Mouse (Mus musculus): ENCODE results near the gene Aggf1. TPM values are rescaled to one million over a fixed set of nuclear protein-coding genes. Genes with fewer than 3 reads are reported as not detected.

Aggf1 gene
- polyA plus RNA-seq, 1 experiment: not detected

GRCm38 (mm10) chr13:95325907-95326550 is 49.1 kb downstream of the Aggf1 start:
- TF ChIP-seq CTCF (IDR thresholded peaks at IDR 0.05; ENCODE audit: insufficient read depth, low read depth, low read length): no peak
- TF ChIP-seq POLR2A (IDR thresholded peaks at IDR 0.05; ENCODE audit: insufficient read depth, low read depth, low read length): no peak
- H3K27ac ChIP-seq (ENCODE audit: insufficient read depth, low read depth, low read length): no peak overlapping the region
- peak overlapping the region; percentile 74 for H3K4me3 ChIP-seq (ENCODE audit: insufficient read depth, low read depth, low read length)
- WGBS: 18% methylated on average over 5 of the region's 5 CpGs
- peaks cover 9% of the 10 kb centered on the region for H3K4me1 ChIP-seq (ENCODE audit: control insufficient read depth, insufficient read depth, low read length)

GRCm38 (mm10) chr13:95325080-95325906 is 49.9 kb downstream of the Aggf1 start:
- under 1% methylated on average over 63 of the region's 63 CpGs for WGBS
- H3K4me1 ChIP-seq (ENCODE audit: control insufficient read depth, insufficient read depth, low read length): peaks cover 9% of the 10 kb centered on the region
- peak overlapping the region; percentile 74 for H3K4me3 ChIP-seq (ENCODE audit: insufficient read depth, low read depth, low read length)
- peak overlapping the region; percentile 14; the same call in 1 of the 2 replicates for H3K27ac ChIP-seq (ENCODE audit: insufficient read depth, low read depth, low read length)
- TF ChIP-seq POLR2A (IDR thresholded peaks at IDR 0.05; ENCODE audit: insufficient read depth, low read depth, low read length) (peak; percentile 55), CTCF (IDR thresholded peaks at IDR 0.05; ENCODE audit: insufficient read depth, low read depth, low read length) (no peak)

GRCm38 (mm10) chr13:95324626-95325079 is 50.5 kb downstream of the Aggf1 start:
- WGBS: under 1% methylated on average over 22 of the region's 22 CpGs
- H3K4me3 ChIP-seq (ENCODE audit: insufficient read depth, low read depth, low read length): peak overlapping the region; percentile 74
- H3K4me1 ChIP-seq (ENCODE audit: control insufficient read depth, insufficient read depth, low read length): peaks cover 9% of the 10 kb centered on the region
- H3K27ac ChIP-seq (ENCODE audit: insufficient read depth, low read depth, low read length): peak overlapping the region; percentile 14; the same call in 1 of the 2 replicates
- TF ChIP-seq CTCF (IDR thresholded peaks at IDR 0.05; ENCODE audit: insufficient read depth, low read depth, low read length) (no peak), POLR2A (IDR thresholded peaks at IDR 0.05; ENCODE audit: insufficient read depth, low read depth, low read length) (no peak)

- Histone ChIP-seq H3K4me1 (ENCODE audit: control insufficient read depth, insufficient read depth, low read length) (peaks cover 9% of the 10 kb centered on the region), H3K4me3 (ENCODE audit: insufficient read depth, low read depth, low read length) (peak overlapping the region; percentile 74), H3K27ac (ENCODE audit: insufficient read depth, low read depth, low read length) (no peak overlapping the region)
- 23% methylated on average over 15 of the region's 15 CpGs for WGBS
- TF ChIP-seq POLR2A (IDR thresholded peaks at IDR 0.05; ENCODE audit: insufficient read depth, low read depth, low read length): no peak
- peak; percentile 20; the same call in 1 of the 2 replicates for TF ChIP-seq CTCF (IDR thresholded peaks at IDR 0.05; ENCODE audit: insufficient read depth, low read depth, low read length)
Measured at GRCm38 (mm10) chr13:95323950-95324625, 51.1 kb downstream of the Aggf1 start.

GRCm38 (mm10) chr13:95323400-95323799 is 51.8 kb downstream of the Aggf1 start, which contains the start of gene Zbed3:
Gene Zbed3 (plus strand): TSS chr13:95323612.
- TF ChIP-seq CTCF (IDR thresholded peaks at IDR 0.05; ENCODE audit: insufficient read depth, low read depth, low read length) (no peak), POLR2A (IDR thresholded peaks at IDR 0.05; ENCODE audit: insufficient read depth, low read depth, low read length) (no peak)
- 92% methylated on average over 6 of the region's 6 CpGs for WGBS
- Histone ChIP-seq H3K4me3 (ENCODE audit: insufficient read depth, low read depth, low read length) (peak within 1 kb of the TSS; percentile 74), H3K4me1 (ENCODE audit: control insufficient read depth, insufficient read depth, low read length) (peaks cover 9% of the 10 kb centered on the region), H3K27ac (ENCODE audit: insufficient read depth, low read depth, low read length) (no peak within 1 kb of the TSS)

GRCm38 (mm10) chr13:95320451-95320850 is 54.7 kb downstream of the Aggf1 start:
- H3K27ac ChIP-seq (ENCODE audit: insufficient read depth, low read depth, low read length): no peak overlapping the region
- no peak overlapping the region for H3K4me3 ChIP-seq (ENCODE audit: insufficient read depth, low read depth, low read length)
- H3K4me1 ChIP-seq (ENCODE audit: control insufficient read depth, insufficient read depth, low read length): no peaks in the 10 kb centered on the region
- TF ChIP-seq POLR2A (IDR thresholded peaks at IDR 0.05; ENCODE audit: insufficient read depth, low read depth, low read length) (no peak), CTCF (IDR thresholded peaks at IDR 0.05; ENCODE audit: insufficient read depth, low read depth, low read length) (no peak)
- WGBS: 78% methylated on average over 4 of the region's 4 CpGs

GRCm38 (mm10) chr13:95319153-95319552 is 56.0 kb downstream of the Aggf1 start:
- no peak for TF ChIP-seq CTCF (IDR thresholded peaks at IDR 0.05; ENCODE audit: insufficient read depth, low read depth, low read length)
- TF ChIP-seq POLR2A (IDR thresholded peaks at IDR 0.05; ENCODE audit: insufficient read depth, low read depth, low read length): no peak
- WGBS: 56% methylated on average over 6 of the region's 6 CpGs
- H3K4me3 ChIP-seq (ENCODE audit: insufficient read depth, low read depth, low read length): no peak overlapping the region

GRCm38 (mm10) chr13:95312016-95312415 is 63.1 kb downstream of the Aggf1 start:
- Histone ChIP-seq H3K4me1 (ENCODE audit: control insufficient read depth, insufficient read depth, low read length) (0 out of 2 replicates have a peak, but pooled peaks cover 2% of the 10 kb centered on the region), H3K4me3 (ENCODE audit: insufficient read depth, low read depth, low read length) (no peak overlapping the region), H3K27ac (ENCODE audit: insufficient read depth, low read depth, low read length) (no peak overlapping the region)
- no peak for TF ChIP-seq POLR2A (IDR thresholded peaks at IDR 0.05; ENCODE audit: insufficient read depth, low read depth, low read length)
- TF ChIP-seq CTCF (IDR thresholded peaks at IDR 0.05; ENCODE audit: insufficient read depth, low read depth, low read length): no peak
- 33% methylated on average over 6 of the region's 6 CpGs for WGBS

More at GRCm38 (mm10) chr13:95319153-95319552, 56.0 kb downstream of the Aggf1 start:
- Histone ChIP-seq H3K4me1 (ENCODE audit: control insufficient read depth, insufficient read depth, low read length) (no peaks in the 10 kb centered on the region), H3K27ac (ENCODE audit: insufficient read depth, low read depth, low read length) (no peak overlapping the region)

Measured in olfactory bulb, adult 2 months (tissue).